Mouse (Mus musculus) right cerebral cortex, postnatal 14 days (tissue): ENCODE results near the gene Cldn17.

Experiments used
- DNase-seq: peaks from one replicate; pipeline ENCODE4 v3.0.0; 2022

The Cldn17 gene

GRCm38 (mm10) chr16:88506878-88507277 is at the start of gene Cldn17:
Cldn17 (minus strand) TSS chr16:88506978.
- no peak for DNase-seq

GRCm38 (mm10) chr16:88542488-88542887 is 35.7 kb upstream of the Cldn17 start:
- DNase-seq = no peak

GRCm38 (mm10) chr16:88539841-88540487 is 33.2 kb upstream of the Cldn17 start:
- no peak for DNase-seq

- no peak for DNase-seq
These were observed 4.6 kb upstream of the Cldn17 start for GRCm38 (mm10) chr16:88511348-88511747.

- DNase-seq = no peak
These were observed 1.4 kb upstream of the Cldn17 start for GRCm38 (mm10) chr16:88508150-88508549.

- no peak for DNase-seq
These were observed 440 bp downstream of the Cldn17 start for GRCm38 (mm10) chr16:88506338-88506737.

- DNase-seq = no peak
These were observed 18.7 kb downstream of the Cldn17 start for GRCm38 (mm10) chr16:88488096-88488495.

GRCm38 (mm10) chr16:88480011-88480774 is 26.6 kb downstream of the Cldn17 start:
- no peak for DNase-seq

- no peak for DNase-seq
These were observed 43.5 kb downstream of the Cldn17 start for GRCm38 (mm10) chr16:88463235-88463634.
